ENCODE assay signal across 8 mouse cellular contexts in genomic region chr10:77282085-77282484, GRCm38 (mm10). TPM values are rescaled to one million over a fixed set of nuclear protein-coding genes. Genes with fewer than 3 reads are reported as not detected.
DNase-seq lines count a peak whose midpoint lies in the region; ATAC-seq and TF ChIP-seq lines count a peak whose summit lies in the region.
"Not testable (repeated sequence)": the region's sequence is repeated elsewhere in the genome, so short reads cannot be mapped to it uniquely, and the experiment has no call there.

No protein-coding gene starts in this region.

- not testable (repeated sequence) for H3K4me3 ChIP-seq in ES-Bruce4 (ENCODE audit: low read depth, low read length); forebrain, postnatal 0 days (ENCODE audit: low read depth, low read length); hindbrain, postnatal 0 days (ENCODE audit: low read length); kidney, adult 2 months (ENCODE audit: insufficient read depth, low read depth, low read length); left cerebral cortex, adult 2 months; lung, embryonic 14.5 days (ENCODE audit: low read depth, low read length); small intestine, adult 2 months (ENCODE audit: low read depth, low read length)

- 54% methylated on average over 1 of the region's 1 CpGs for WGBS in forebrain, postnatal 0 days
- WGBS in hindbrain, postnatal 0 days, result 86% methylated on average over 1 of the region's 1 CpGs
- WGBS in kidney, adult 2 months, result 83% methylated on average over 1 of the region's 1 CpGs
- 72% methylated on average over 1 of the region's 1 CpGs for WGBS in lung, embryonic 14.5 days
- WGBS in small intestine, adult 2 months, result 71% methylated on average over 1 of the region's 1 CpGs

- H3K27ac ChIP-seq in ES-Bruce4 (ENCODE audit: insufficient read depth, low read length); forebrain, postnatal 0 days (ENCODE audit: low read depth, low read length); hindbrain, postnatal 0 days; kidney, adult 2 months (ENCODE audit: insufficient read depth, low read depth, low read length); left cerebral cortex, adult 2 months; lung, embryonic 14.5 days (ENCODE audit: low read depth); small intestine, adult 2 months (ENCODE audit: insufficient read depth, low read depth, low read length): not testable (repeated sequence)

- not testable (repeated sequence) for H3K9ac ChIP-seq in ES-Bruce4 (ENCODE audit: low read depth, poor library complexity, severe bottlenecking); forebrain, postnatal 0 days; hindbrain, postnatal 0 days (replicated peaks; ENCODE audit: low read length); lung, embryonic 14.5 days

- ATAC-seq in forebrain, postnatal 0 days; hindbrain, postnatal 0 days; lung, embryonic 14.5 days (ENCODE audit: insufficient read depth): not testable (repeated sequence)

- not testable (repeated sequence) for H3K27me3 ChIP-seq in ES-Bruce4 (ENCODE audit: control insufficient read depth, insufficient read depth, low read length, poor library complexity, severe bottlenecking); forebrain, postnatal 0 days (ENCODE audit: insufficient read depth, low read length); hindbrain, postnatal 0 days (ENCODE audit: insufficient read depth, low read length); kidney, adult 2 months (replicated peaks; ENCODE audit: control insufficient read depth, insufficient read depth, low read length); lung, embryonic 14.5 days (ENCODE audit: insufficient read depth, low read length); small intestine, adult 2 months (ENCODE audit: control insufficient read depth, insufficient read depth, low read length)

- H3K4me1 ChIP-seq in ES-Bruce4 (ENCODE audit: control insufficient read depth, insufficient read depth, low read length); forebrain, postnatal 0 days (ENCODE audit: insufficient read depth); hindbrain, postnatal 0 days (ENCODE audit: insufficient read depth, low read length); kidney, adult 2 months (ENCODE audit: control insufficient read depth, insufficient read depth, low read length); small intestine, adult 2 months (ENCODE audit: control insufficient read depth, insufficient read depth, insufficient read length, low read length): not testable (repeated sequence)
- H3K4me1 ChIP-seq in lung, embryonic 14.5 days (ENCODE audit: insufficient read depth), result peaks cover 12% of the 10 kb centered on the region

- TF ChIP-seq EP300 in ES-Bruce4 (IDR thresholded peaks at IDR 0.05; ENCODE audit: insufficient read depth, low read depth, low read length), result not testable (repeated sequence)

- not testable (repeated sequence) for H3K9me3 ChIP-seq in ES-Bruce4 (replicated peaks; ENCODE audit: control insufficient read depth, insufficient read depth, low read length, poor library complexity, severe bottlenecking); forebrain, postnatal 0 days (ENCODE audit: low read length); hindbrain, postnatal 0 days (ENCODE audit: low read length); lung, embryonic 14.5 days (ENCODE audit: low read depth, low read length)

- peak; percentile 11 for DNase-seq in 416B (ENCODE audit: low read depth)
- DNase-seq in forebrain, postnatal 0 days; hindbrain, postnatal 0 days (ENCODE audit: low spot score); kidney, adult 2 months; left cerebral cortex, adult 2 months (ENCODE audit: extremely low spot score in 1 of 2, low spot score in 2 of 2); lung, embryonic 14.5 days: not testable (repeated sequence)

- TF ChIP-seq CTCF in ES-Bruce4 (IDR thresholded peaks at IDR 0.05; ENCODE audit: low read depth, low read length), result peak; percentile 16
- TF ChIP-seq CTCF in forebrain, postnatal 0 days (IDR thresholded peaks at IDR 0.05; ENCODE audit: low read depth), result peak; percentile 14; the same call in 1 of the 2 replicates
- peak; percentile 28; the same call in 1 of the 2 replicates for TF ChIP-seq CTCF in hindbrain, postnatal 0 days (IDR thresholded peaks at IDR 0.05; ENCODE audit: low read depth)
- 0 out of 2 replicates have a peak, but pooled peaks have one; percentile 6 for TF ChIP-seq CTCF in kidney, adult 2 months (conservative IDR thresholded peaks at IDR 0.05; ENCODE audit: insufficient read depth, insufficient read length, low read depth, low read length)
- peak; percentile 14 for TF ChIP-seq CTCF in left cerebral cortex, adult 2 months (IDR thresholded peaks at IDR 0.05)
- TF ChIP-seq CTCF in lung, embryonic 14.5 days (IDR thresholded peaks at IDR 0.05; ENCODE audit: low read depth), result peak; percentile 30
- TF ChIP-seq CTCF in small intestine, adult 2 months (IDR thresholded peaks at IDR 0.05; ENCODE audit: extremely low read depth, insufficient read length, insufficient replicate concordance, low read depth, low read length), result 0 out of 2 replicates have a peak, but pooled peaks have one; percentile 15

- H3K4me2 ChIP-seq in forebrain, postnatal 0 days (ENCODE audit: low read depth); hindbrain, postnatal 0 days (ENCODE audit: low read depth, low read length); lung, embryonic 14.5 days: not testable (repeated sequence)

- TF ChIP-seq POLR2A in ES-Bruce4 (IDR thresholded peaks at IDR 0.05; ENCODE audit: insufficient read depth, low read length); kidney, adult 2 months (IDR thresholded peaks at IDR 0.05; ENCODE audit: low read depth, low read length); small intestine, adult 2 months (IDR thresholded peaks at IDR 0.05; ENCODE audit: low read depth, low read length): not testable (repeated sequence)

- intact Hi-C loops in left cerebral cortex, adult 2 months (cut with DNase I), result not testable (repeated sequence)

- not testable (repeated sequence) for H3K36me3 ChIP-seq in ES-Bruce4 (ENCODE audit: control insufficient read depth, insufficient read depth, low read length, poor library complexity, severe bottlenecking); forebrain, postnatal 0 days (ENCODE audit: insufficient read depth); hindbrain, postnatal 0 days (ENCODE audit: insufficient read depth, low read length); kidney, adult 2 months (ENCODE audit: control insufficient read depth, insufficient read depth, low read length); lung, embryonic 14.5 days (ENCODE audit: insufficient read depth); small intestine, adult 2 months (ENCODE audit: control insufficient read depth, insufficient read depth, low read length)

RNA-seq across cellular contexts. Expression of gene Pofut2, which starts 23.1 kb away (rescaled TPM):
- polyA plus RNA-seq in ES-Bruce4 (2011; ENCODE audit: insufficient read depth, insufficient read length, low read depth, missing spikeins), result 30.5 and 33.7 TPM in 2 replicates
- total RNA-seq in forebrain, postnatal 0 days (2014; rRNA removed), result 36.5 and 39.0 TPM in 2 replicates
- polyA plus RNA-seq in forebrain, postnatal 0 days (2015; fragmentation: Nextera tagmentation; extraction: Ambion mirVana), result 34.3 and 38.3 TPM in 2 replicates
- 48.2 and 52.4 TPM in 2 replicates for total RNA-seq in hindbrain, postnatal 0 days (2014; rRNA removed)
- 47.0 and 47.7 TPM in 2 replicates for polyA plus RNA-seq in hindbrain, postnatal 0 days (2015; fragmentation: Nextera tagmentation; extraction: Ambion mirVana)
- polyA plus RNA-seq in kidney, adult 2 months (2012; rRNA removed), result 45.9 and 50.6 TPM in 2 replicates
- 10 to 100 TPM; 37.6 to 38.2 TPM for total RNA-seq in left cerebral cortex, adult 2 months (2021)
- polyA plus RNA-seq in lung, embryonic 14.5 days (2014; fragmentation: Nextera tagmentation; extraction: Ambion mirVana), result 128 and 135 TPM in 2 replicates
- polyA plus RNA-seq in small intestine, adult 2 months (2012; rRNA removed), result 24.1 and 30.4 TPM in 2 replicates
